Mouse (Mus musculus): ENCODE data around the gene Serpinb8.

The Serpinb8 gene

GRCm38 (mm10) chr1:107657689-107658088 is 67.9 kb downstream of the Serpinb8 start:
- DNase-seq = no peak
